Mouse (Mus musculus): ENCODE measurements at regions not wholly inside any gene's neighbourhood (a gene's known extent, or its start where the extent isn't known, plus 50 kb on each side); places are given as distances from the start of the nearest gene placed in this dataset.

DNA sequence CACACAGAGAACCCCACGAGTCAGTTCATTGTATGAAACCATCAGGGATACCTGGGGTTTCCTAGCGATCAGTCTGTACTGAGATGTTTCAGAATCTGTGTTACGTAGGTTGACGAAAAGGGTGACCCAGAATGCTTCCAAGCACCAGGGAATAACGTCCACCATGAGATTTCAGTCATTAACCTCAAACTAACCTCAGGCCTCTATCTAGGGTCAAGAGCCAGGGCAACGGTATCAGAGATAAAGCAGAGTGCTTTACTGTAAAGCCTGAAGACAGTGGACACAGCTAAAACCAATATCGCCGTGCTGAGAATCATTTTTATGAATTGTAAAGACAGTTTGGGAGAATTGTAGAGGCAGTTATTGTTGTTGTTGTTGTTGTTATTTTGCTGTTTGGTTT, 52.9 kb upstream of the Errfi1 start:
- no peak for DNase-seq (ENCODE audit: low spot score)

DNA sequence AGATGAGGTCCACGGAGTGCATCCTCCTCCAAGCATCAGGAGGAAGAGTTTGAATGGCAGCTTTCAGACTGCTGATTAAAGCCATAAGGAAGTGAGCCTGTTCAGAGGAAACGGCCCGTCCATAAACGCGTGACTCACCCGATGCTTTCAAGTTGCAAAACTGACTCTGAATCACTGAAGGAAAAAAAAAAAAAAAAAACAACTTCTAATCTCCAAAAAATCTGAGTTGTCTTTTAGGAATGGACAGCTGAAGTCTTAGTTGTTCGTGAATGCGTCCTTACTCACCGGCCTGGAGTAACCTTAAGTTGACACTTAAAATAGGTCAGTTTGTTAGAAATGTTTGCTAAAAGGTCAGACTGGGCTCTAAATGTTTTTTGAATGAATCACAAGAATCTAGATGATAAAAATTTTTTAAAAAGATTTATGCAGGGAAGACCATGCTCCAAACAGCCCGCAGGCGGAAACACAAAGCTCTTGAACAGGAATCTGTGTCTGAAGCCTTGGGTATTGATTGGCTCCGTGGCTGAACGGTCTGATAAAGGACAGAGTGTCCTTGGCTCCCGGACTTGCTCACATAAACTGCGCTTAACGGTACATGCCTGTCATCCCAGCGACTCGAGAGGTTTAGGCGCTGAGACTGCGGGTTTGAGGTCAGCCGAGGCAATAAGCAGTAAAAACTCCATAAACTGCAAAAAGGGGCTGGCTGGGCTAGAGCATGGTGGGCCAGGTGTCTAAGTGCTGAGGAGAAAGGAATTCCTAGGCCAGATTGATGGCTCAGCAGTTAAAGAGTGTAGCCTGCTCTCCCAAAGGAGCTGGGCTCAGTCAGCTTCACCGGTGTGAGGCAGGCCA, 53.9 kb upstream of the Errfi1 start:
- DNase-seq (ENCODE audit: low spot score), result no peak

DNA sequence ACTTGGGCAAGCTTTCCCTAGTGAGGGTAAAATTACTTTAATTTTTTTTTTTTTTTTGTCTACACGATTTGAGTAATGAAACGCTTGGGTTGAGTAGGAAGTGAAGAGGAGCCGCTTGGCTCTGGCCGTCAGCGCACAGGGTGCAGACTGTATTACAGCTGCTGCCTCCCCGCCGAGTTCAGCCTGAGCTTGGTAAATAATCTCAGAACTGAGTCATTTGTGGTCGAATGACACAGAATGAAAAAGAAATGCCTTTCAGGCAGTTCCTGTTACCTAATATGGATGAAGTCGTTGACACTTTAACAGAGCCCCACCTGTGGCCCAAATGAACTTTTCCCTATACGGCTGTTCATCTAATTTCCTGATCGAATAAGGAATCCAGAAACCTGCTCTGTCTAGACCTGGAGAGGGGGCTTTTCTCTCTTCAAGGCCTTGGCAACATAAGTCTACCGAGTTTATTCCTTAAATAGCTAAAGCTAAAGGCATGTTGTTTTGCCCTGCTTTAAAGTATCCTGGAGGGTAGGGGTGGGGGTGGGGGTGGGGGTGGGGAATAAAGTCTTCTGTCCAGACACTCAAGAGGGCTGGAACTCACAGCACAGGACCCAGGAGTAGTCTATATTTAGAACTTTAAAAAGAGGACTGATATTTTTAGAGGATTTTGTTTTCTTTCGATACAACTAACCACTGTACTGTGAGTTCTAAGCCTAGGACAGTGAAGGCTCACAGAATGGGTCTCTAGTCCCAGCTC, 54.8 kb upstream of the Errfi1 start:
- no peak for DNase-seq (ENCODE audit: low spot score)

DNA sequence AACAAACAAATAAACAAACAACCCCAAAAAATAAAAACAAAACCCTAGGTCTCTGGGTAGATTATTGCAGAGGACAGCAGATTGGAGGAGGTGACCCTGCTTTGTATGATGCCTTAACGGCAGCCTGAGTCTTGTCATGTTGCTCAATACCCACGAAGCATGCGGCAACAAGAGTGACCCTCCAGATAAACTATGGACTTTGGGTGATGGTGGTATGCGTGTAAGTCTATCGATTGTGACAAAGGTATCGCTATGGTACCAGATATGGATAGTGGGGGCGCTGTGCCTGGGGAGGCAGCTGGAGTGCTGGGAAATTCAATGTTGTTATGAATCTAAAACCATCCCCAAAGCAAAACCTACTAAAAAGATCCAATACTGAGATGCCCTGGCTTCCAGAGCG, 55.4 kb upstream of the Errfi1 start:
- DNase-seq (ENCODE audit: low spot score), result no peak

DNA sequence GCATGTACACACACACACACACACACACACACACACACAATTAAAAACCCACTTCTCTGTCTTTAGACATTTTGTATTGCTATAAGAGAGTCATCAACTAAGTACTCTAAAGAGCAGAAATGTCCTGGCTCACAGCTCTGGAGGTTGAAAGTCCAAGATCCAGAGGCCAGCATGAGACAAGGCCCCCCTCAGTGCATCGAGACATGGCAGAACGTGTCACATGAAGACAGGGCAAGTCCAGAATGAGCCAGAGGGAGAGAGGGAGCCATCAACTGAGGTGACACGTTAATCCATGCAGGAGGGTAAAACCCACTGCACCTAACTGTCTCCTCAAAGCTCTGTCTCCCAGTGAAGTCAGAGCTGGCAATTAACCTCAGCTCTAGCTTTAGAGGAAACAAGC, 56.7 kb upstream of the Errfi1 start:
- DNase-seq (ENCODE audit: low spot score), result no peak

DNA sequence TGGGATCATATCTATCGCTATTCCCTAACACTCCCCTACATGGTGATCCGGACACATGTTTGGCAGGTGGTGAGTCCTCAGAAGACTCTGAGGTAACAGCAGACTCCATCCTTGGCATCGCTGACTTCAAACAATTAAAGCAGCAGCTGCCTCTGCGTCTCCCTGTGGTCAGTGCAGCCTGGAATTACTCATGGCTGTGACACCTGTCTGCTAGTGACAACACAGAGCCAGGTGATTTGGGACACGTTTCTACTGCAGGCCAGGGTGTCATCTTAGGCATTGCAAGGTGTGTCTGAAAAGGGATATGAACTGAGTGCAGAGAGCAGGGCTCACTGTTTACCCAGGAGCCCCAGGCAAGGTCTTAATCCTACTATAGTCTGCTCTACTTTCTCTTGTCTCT, 58.8 kb upstream of the Errfi1 start:
- no peak for DNase-seq (ENCODE audit: low spot score)

DNA sequence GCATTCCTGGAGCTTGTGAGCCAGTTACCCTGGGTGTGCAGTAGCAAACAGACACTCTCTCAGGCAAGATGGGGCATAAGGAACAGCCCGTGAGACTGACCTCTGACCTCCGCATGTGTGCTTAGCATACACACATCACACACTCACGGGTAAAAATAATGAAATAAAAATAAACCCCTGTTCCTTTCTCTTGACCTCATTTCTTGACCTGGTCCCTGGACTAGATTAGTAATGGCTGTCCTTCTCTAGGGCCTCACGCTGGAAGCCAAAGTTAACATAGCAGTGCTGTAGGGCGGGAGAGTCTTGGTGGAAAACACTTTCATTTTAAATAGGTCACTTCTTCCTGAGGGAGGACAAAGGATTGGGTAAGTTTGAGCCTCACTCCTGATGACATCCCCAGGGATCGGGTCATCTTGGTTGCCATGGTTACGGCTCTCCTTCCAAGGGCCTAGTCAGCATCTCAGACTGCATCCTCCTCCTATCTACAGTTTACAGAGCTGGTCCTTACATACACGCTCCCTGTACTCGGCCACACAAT, 59.4 kb upstream of the Errfi1 start:
- DNase-seq (ENCODE audit: low spot score), result peak; percentile 86

DNA sequence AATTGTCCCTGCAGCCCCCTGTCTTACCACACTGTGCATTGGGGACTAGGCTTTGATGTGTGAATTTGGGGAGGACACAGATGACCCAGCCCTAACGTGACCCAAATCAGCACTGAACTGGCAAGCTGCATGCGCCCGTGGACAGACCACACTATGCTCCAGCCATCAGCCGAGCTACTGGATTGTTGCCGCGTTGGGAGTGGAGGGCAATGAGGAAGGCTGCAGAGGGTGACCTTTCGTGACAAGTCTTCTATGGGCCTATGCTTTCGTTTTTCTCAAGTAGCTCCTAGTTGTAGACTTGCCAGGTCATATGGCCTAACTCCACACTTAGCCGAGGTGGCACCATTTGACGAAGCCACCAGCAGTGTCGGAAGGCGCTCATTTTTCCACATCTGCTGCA, 60.6 kb upstream of the Errfi1 start:
- peak; percentile 11 for DNase-seq (ENCODE audit: low spot score)

DNA sequence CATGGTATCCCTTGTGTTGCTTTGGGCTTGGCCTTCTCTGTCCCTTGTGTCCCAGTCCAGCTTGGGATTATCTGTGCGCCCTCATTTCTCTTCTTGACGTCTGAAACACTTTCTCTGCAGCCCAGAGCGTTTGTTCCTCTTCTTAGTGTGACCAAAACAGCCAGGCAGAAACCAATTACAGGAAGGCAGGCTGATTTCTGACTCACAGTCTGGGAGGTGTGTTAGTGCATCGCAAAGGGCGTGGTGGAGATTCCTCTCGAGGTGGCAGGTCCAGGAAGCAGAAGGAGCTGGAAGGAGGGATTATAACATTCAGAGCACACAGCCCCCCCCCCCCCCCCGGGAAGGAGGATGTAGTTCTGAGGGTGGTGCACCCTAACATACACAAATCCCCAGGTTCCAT, 64.6 kb upstream of the Errfi1 start:
- DNase-seq (ENCODE audit: low spot score), result no peak

DNA sequence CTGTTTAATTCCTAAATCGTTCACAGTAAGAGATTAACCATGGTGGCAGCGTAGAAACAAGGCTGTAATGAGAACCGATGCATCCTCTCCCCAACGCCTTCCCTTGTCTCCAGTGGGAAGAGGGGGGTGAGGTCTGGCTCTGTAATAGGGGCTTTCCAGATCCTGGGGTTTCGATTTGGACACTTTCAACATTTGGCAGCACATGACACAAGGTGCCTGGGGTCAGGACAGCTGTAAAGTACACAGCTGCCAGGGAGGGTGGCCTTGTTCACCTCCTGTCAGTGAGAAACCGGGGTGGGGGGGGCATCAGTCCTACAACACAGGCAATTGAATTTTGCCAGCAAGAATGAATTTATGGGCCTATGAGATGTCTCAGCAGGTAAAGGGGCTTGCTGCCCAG, 66.6 kb upstream of the Errfi1 start:
- no peak for DNase-seq (ENCODE audit: low spot score)

DNA sequence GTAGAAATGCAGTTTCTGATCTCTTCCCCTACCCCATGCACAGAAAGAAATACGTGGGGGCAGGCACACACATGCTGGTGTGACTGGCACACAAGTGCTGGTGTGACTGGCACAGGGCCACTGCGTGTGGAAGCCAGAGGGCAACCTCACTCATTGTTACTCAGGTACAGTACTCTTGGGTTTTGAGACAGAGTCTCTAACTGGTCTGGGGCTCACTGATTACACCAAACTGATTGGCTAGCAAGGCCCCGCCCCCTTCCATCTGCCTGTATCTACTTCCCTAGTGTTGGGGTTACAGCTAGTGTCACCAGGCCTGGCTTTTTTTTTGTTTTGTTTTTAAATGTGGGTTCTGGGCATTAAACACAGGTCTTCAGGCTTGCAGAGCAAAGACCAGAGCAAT, 67.1 kb upstream of the Errfi1 start:
- no peak for DNase-seq (ENCODE audit: low spot score)

DNA sequence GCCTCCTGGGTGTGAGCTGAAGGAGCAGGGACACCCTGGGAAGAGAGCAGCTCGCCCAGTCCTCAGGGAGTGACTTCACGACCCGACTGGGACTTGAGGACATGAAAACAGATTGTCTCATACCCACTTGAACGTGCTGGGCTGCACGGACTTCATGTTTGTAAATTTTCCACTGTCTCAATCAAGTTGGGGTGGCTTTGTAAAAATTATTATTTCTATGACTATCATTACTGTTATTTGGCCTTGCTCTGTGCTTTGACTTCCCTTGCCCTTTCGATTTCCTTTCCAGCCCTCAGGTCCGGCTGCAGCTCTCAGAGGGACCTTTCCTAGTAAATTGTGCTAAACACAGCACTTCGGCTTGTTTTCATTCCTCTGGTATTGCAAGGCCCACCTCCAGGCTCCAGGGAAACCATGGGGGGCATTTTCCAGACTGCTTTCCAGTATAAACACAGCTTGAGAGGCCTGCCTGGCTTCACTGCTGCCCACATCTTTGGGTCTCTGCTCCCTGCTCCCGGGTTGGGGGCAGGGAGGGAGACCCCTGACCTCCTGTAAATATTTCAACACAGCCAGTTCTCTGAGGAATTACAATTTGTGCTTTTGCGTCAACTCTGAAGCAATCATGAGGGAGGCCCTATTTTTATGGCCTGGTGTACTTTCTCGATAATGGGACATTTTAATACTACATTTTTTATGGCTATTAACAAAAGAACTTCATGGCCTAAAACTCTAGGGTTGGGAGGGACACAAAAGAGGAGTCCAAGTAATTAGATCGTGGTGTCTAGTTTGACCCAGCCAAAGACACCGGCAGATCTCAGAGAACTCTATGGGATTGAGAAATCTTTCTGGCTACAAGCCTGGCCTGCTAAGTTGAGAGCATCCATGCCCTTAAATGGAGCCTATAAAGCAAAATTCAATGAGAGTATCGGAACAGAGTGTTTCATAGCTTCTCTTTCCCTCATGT, 68.9 kb upstream of the Errfi1 start:
- no peak for DNase-seq (ENCODE audit: low spot score)

DNA sequence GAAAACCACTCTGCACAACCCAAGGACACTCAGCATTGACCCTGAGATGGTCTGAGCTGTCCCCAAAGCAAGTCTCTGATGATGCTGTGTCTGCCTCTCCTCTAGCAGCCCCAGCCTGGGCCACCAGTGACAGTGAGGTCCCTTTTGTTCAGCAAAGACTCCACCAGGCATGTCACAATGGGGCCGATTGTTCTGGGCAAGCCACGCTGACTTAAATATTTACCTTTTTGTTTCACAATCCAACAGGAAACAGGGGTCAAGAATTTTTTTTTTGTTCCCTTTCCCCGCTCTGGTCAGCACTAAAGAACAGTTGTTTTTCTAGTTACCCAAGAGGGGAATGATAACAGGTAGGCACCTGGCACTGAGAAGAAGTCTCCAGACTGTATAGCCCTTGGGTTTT, 72.4 kb upstream of the Errfi1 start:
- DNase-seq (ENCODE audit: low spot score), result peak; percentile 37

DNA sequence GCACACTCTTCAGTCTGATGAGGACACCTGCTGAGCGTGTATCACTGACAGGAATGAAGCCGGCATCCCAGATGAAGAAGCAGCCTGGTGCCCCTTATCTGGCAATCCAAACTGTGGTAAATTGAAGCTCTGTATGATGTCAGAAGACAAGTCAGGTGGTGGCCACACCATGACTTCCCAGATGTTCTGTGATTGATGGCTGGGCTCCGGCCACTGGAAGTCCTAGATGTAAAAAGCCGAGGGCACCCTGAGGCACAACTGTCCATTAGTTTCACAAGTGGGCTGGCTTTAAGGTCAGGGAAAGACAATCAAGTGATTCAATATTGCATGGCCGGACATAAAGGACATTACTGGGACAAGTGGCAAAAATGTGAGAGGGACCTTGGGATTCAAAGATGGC, 74.4 kb upstream of the Errfi1 start:
- no peak for DNase-seq (ENCODE audit: low spot score)

DNA sequence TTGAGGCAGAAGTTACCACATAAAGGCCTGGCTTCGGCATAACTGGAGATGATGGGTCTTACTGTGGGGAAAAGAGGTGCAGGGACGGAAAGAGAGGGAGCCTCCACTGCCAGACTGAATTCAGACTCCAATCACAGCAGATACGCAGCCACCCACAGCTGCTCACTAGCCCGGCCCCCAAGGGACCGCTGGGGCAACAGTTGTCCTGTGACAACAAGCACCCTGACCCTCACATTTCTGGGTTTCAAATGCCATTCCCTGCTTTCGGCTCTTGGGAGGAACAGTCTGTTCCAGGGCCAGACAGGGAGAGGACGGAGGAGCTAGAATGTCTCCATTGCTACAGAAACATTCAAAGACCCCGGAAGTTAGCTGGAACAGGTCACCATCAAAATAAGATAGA, 75.0 kb upstream of the Errfi1 start:
- DNase-seq (ENCODE audit: low spot score), result no peak

DNA sequence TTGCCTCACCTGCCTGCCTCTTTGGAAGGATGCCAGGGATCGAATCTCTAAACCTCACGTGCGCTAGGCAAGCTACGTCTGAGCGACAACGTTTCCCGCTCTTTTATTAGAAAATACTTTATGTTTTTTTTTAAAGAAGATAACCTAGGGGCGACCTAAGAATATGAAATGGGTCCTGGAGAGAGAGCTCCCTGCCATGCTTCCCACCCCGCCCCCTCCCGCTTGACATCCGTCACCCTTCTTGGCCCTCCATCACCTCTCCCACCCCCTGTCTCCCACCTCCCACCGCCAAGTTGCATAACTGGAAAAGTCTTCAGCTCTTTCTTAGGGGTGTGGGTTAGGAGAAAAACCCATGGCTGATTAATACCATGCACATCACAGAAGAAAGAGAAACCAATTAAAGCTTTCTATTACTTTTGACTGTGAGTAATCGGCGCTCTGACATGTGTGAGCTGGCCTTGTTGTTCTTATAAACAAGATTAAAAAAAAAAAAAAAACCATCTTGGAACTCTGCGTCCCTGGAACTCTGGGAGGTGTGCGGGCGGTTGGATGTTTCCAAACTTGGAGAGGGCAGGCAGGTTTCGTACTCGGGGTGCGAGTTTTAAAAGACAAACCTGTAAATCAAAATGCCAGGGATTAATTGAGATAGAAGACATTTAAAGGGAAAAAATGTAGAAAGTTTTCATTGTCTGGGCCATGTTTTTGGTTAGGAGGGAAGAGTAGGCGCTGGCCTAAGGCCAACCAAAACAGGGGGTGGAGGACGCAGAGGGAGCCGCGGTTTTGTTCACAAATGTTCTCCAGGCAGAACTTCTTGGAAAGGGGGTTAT, 77.8 kb upstream of the Errfi1 start:
- DNase-seq (ENCODE audit: low spot score), result no peak

DNA sequence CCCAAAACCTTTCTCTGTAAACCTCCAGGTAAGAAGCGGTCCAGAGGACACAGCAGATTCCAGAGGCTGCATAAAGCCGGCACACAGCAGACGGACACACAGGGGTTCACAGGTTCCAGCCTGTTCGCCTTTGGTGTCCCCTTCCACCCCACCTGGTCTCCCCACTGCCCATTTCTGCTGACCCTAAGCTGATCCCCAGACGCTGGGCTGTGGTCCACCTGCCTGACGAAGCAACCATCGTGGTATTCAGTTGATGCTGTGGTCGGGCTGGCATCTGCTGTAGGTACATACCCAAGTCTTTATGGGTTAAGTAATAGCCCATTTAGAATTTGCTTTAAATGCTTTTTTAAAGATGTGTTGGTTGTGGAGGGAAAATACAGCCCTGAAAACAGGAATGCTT, 78.4 kb upstream of the Errfi1 start:
- DNase-seq (ENCODE audit: low spot score), result no peak

DNA sequence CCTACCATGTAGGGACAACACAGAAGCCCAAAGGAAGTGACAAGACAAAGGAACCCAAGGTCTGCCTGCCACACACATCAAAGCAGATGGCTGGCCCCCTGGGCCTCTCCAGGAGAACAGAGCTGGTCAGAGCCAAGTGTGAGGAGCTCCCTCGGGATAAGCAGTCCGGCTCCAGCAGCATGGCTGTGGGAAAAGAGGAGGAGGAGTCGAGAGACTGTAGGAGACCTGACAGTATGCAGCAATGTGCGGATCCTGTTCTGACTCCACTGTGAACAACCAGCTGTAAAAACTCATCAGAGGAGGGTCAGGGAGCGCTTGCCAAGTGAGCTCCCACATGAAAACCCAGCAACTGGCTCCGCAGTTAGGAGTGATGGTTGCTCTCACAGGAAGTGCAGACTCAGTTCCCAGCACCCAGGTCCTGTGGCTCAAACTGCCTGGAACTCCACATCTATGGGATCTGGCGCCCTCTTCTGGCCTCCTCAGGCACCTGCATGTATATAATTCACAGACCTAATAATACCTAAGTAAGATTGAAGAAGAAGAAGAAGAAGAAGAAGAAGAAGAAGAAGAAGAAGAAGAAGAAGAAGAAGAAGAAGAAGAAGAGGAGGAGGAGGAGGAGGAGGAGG, 79.3 kb upstream of the Errfi1 start:
- DNase-seq (ENCODE audit: low spot score), result no peak

DNA sequence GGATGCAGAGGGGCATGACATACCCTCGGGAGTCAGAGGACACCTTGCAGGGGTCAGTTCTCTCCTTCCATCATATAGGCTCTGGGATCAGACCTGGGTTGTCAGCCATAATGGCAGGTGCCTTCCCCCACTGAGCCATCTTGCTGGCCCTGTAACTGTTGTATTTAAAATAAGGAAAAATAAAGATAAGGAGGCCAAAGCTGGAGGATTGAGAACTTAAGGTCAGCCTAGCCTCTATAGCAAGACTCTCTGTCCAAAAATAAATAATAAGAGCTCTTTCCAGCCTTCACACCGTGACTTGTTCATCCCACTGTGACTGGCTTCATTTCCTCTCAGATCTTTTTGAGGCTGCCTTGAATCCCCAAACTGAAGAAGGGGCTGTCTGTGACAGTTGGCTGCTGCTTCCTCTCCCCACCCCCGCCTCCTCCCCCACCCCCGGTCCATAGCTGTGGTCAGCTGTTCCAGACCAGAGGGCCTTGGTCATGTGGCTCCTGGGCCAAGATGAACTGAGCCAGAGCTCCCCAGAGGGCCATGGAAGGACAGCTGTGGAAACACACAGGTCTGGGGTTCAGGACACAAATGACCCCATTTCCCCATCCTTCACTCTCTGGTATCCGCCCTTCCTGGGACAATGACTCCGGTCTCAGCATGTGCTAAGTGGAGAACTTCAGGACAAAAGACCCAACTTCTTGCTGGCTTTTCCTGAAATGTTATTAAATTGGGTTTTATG, 81.6 kb upstream of the Errfi1 start:
- no peak for DNase-seq (ENCODE audit: low spot score)

DNA sequence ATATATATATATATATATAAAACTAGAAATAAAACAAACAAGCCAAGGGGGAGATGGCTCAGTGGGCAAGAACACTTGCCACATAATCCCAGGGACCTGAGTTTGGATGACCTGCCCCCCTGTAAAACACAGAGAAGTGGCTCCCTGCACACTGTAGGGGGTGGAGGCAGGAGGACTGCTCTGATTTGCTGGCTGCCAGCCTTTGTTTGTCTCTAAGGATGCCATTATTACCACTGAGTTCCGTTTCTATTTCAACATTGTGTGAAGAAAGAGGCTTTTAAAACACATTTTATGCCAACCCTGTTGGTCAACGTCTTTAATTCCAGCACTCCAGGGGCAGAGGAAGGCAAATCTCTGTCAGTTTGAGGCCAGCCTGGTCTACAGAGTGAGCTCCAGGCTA, 82.2 kb upstream of the Errfi1 start:
- no peak for DNase-seq (ENCODE audit: low spot score)
